ENCODE assay signal across 8 mouse cellular contexts in the genomic region with DNA sequence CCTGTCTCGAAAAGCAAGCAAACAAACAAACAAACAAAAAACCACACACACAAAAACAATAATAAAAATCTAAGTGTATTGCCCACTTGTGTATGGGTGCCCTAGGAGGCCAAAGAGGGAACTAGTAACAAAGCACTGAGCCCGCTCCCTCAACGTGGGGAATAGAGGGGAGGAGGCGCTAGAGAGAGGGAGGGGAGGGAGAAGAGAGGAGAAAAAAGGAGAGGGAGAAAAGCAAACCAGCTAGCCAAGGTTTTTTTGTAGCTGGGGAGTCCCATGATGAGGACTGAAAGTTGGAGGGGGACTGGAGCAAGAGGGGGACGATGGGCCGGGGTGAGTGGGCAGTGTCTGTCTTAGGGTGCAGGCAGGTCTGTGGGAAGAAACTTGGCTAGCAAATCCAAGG. TPM values are rescaled to one million over a fixed set of nuclear protein-coding genes. Genes with fewer than 3 reads are reported as not detected.
DNase-seq lines count a peak whose midpoint lies in the region; ATAC-seq and TF ChIP-seq lines count a peak whose summit lies in the region.

No protein-coding gene starts in this region.

- peak overlapping the region; percentile 82 for H3K27ac ChIP-seq in lung, postnatal 0 days (ENCODE audit: low read length)
- peak overlapping the region; percentile 99 for H3K27ac ChIP-seq in hindbrain, embryonic 15.5 days (replicated peaks)
- H3K27ac ChIP-seq in midbrain, embryonic 13.5 days, result peak overlapping the region; percentile 99

- H3K4me3 ChIP-seq in lung, postnatal 0 days (ENCODE audit: low read depth, low read length), result peak overlapping the region; percentile 95
- H3K4me3 ChIP-seq in hindbrain, embryonic 15.5 days, result peak overlapping the region; percentile 99
- peak overlapping the region; percentile 95 for H3K4me3 ChIP-seq in midbrain, embryonic 13.5 days (replicated peaks)

- H3K4me1 ChIP-seq in lung, postnatal 0 days (ENCODE audit: insufficient read depth, low read depth, low read length), result peaks cover 6% of the 10 kb centered on the region
- peaks cover 49% of the 10 kb centered on the region for H3K4me1 ChIP-seq in hindbrain, embryonic 15.5 days (replicated peaks)
- H3K4me1 ChIP-seq in midbrain, embryonic 13.5 days (replicated peaks), result peaks cover 54% of the 10 kb centered on the region

- TF ChIP-seq EP300 in lung, postnatal 0 days (IDR thresholded peaks at IDR 0.05), result no peak

- peak overlapping the region; percentile 65 for H3K4me2 ChIP-seq in lung, postnatal 0 days (replicated peaks; ENCODE audit: low read depth, low read length)
- peak overlapping the region; percentile 89 for H3K4me2 ChIP-seq in hindbrain, embryonic 15.5 days
- H3K4me2 ChIP-seq in midbrain, embryonic 13.5 days (replicated peaks), result peak overlapping the region; percentile 78

- TF ChIP-seq CTCF in lung, postnatal 0 days (IDR thresholded peaks at IDR 0.05), result peak; percentile 34; the same call in 1 of the 2 replicates

- H3K9ac ChIP-seq in lung, postnatal 0 days (replicated peaks; ENCODE audit: low read depth), result peak overlapping the region; percentile 46
- H3K9ac ChIP-seq in hindbrain, embryonic 15.5 days, result peak overlapping the region; percentile 75
- peak overlapping the region; percentile 82 for H3K9ac ChIP-seq in midbrain, embryonic 13.5 days (replicated peaks)

- no peaks in the 10 kb centered on the region for H3K27me3 ChIP-seq in lung, postnatal 0 days (replicated peaks; ENCODE audit: insufficient read depth, low read length)
- H3K27me3 ChIP-seq in hindbrain, embryonic 15.5 days, result no peaks in the 10 kb centered on the region
- H3K27me3 ChIP-seq in midbrain, embryonic 13.5 days, result no peaks in the 10 kb centered on the region

- no peaks in the 10 kb centered on the region for H3K9me3 ChIP-seq in lung, postnatal 0 days (ENCODE audit: low read length)
- H3K9me3 ChIP-seq in hindbrain, embryonic 15.5 days, result no peaks in the 10 kb centered on the region
- H3K9me3 ChIP-seq in midbrain, embryonic 13.5 days, result no peaks in the 10 kb centered on the region

- H3K36me3 ChIP-seq in lung, postnatal 0 days (ENCODE audit: insufficient read depth, low read length), result 0 out of 2 replicates have a peak, but pooled peaks cover 4% of the 10 kb centered on the region
- no peaks in the 10 kb centered on the region for H3K36me3 ChIP-seq in hindbrain, embryonic 15.5 days
- H3K36me3 ChIP-seq in midbrain, embryonic 13.5 days, result no peaks in the 10 kb centered on the region

- WGBS in lung, postnatal 0 days, result 4% methylated on average over 6 of the region's 6 CpGs
- WGBS in hindbrain, embryonic 15.5 days, result 8% methylated on average over 6 of the region's 6 CpGs
- WGBS in midbrain, embryonic 13.5 days, result 5% methylated on average over 6 of the region's 6 CpGs

- intact Hi-C loops in left cerebral cortex, postnatal 14 days (cut with DNase I), result loop anchor here (5.0 kb wide), 1 partner anchor 33 kb away; no protein-coding TSS in a partner anchor

- ATAC-seq in lung, postnatal 0 days, result no peak
- no peak; the same call in 1 of the 2 replicates for ATAC-seq in hindbrain, embryonic 15.5 days (ENCODE audit: low FRiP score, low read depth)
- ATAC-seq in midbrain, embryonic 13.5 days, result peak; percentile 25

- DNase-seq in lung, postnatal 0 days (ENCODE audit: low spot score), result peak; percentile 57
- no peak for DNase-seq in lung, postnatal 14 days
- peak; percentile 73 for DNase-seq in embryo, embryonic 11 days
- DNase-seq in right cerebral cortex, adult 18-20 months, result no peak
- DNase-seq in frontal cortex, adult 2 months (ENCODE audit: extremely low spot score in 1 of 2, low spot score in 1 of 2), result no peak
- no peak for DNase-seq in left cerebral cortex, postnatal 14 days (ENCODE audit: low spot score in 2 of 2)

RNA-seq across cellular contexts. Expression of gene Srsf10, which starts 0.5 kb away (rescaled TPM):
- 153 and 160 TPM in 2 replicates for polyA plus RNA-seq in lung, postnatal 0 days (2015; fragmentation: Nextera tagmentation; extraction: Ambion mirVana)
- 164 and 168 TPM in 2 replicates for polyA plus RNA-seq in hindbrain, embryonic 15.5 days (2015; fragmentation: Nextera tagmentation; extraction: Ambion mirVana)
- 267 and 285 TPM in 2 replicates for polyA plus RNA-seq in midbrain, embryonic 13.5 days (2015; fragmentation: Nextera tagmentation; extraction: Ambion mirVana)
- 68.2 and 68.5 TPM in 2 replicates for polyA plus RNA-seq in frontal cortex, adult 2 months (2012; rRNA removed)
- total RNA-seq in left cerebral cortex, postnatal 14 days (2021), result 10 to 100 TPM; 71.0 to 77.4 TPM

RNA-seq across cellular contexts. Expression of gene Pnrc2, which starts 18.6 kb away (rescaled TPM):
- polyA plus RNA-seq in lung, postnatal 0 days (2015; fragmentation: Nextera tagmentation; extraction: Ambion mirVana), result 139 and 145 TPM in 2 replicates
- polyA plus RNA-seq in hindbrain, embryonic 15.5 days (2015; fragmentation: Nextera tagmentation; extraction: Ambion mirVana), result 97.7 and 97.9 TPM in 2 replicates
- polyA plus RNA-seq in midbrain, embryonic 13.5 days (2015; fragmentation: Nextera tagmentation; extraction: Ambion mirVana), result 144 TPM in 2 replicates
- polyA plus RNA-seq in frontal cortex, adult 2 months (2012; rRNA removed), result 63.1 and 68.6 TPM in 2 replicates
- total RNA-seq in left cerebral cortex, postnatal 14 days (2021), result 10 to 100 TPM; 48.8 to 49.7 TPM

RNA-seq across cellular contexts. Expression of gene Cnr2, which starts 40.1 kb away (rescaled TPM):
- polyA plus RNA-seq in lung, postnatal 0 days (2015; fragmentation: Nextera tagmentation; extraction: Ambion mirVana), result 1.9 and 2.2 TPM in 2 replicates
- 0.05 and 0.26 TPM in 2 replicates for polyA plus RNA-seq in hindbrain, embryonic 15.5 days (2015; fragmentation: Nextera tagmentation; extraction: Ambion mirVana)
- 0.12 and 0.16 TPM in 2 replicates for polyA plus RNA-seq in midbrain, embryonic 13.5 days (2015; fragmentation: Nextera tagmentation; extraction: Ambion mirVana)
- 0.11 and 0.14 TPM in 2 replicates for polyA plus RNA-seq in frontal cortex, adult 2 months (2012; rRNA removed)
- total RNA-seq in left cerebral cortex, postnatal 14 days (2021), result under 1 TPM in 1 of 2 experiments, not detected in 1; 0.09 TPM

Comparison
In these comparisons a context has a peak if more than half of its experiments do, and no peak if none do; other contexts are left out.
1. DNase-seq: peak in lung, postnatal 0 days (single experiment) and embryo, embryonic 11 days (single experiment); none in lung, postnatal 14 days (single experiment), right cerebral cortex, adult 18-20 months (single experiment), frontal cortex, adult 2 months (0 of 2) and left cerebral cortex, postnatal 14 days (0 of 2).
2. Peak in every context shown above with its lines, with median percentiles within 50 percentile points of each other: H3K27ac ChIP-seq, H3K4me2 ChIP-seq, H3K4me3 ChIP-seq and H3K9ac ChIP-seq.